Mouse (Mus musculus) forebrain, embryonic 13.5 days (tissue): ENCODE data around the gene Mapk1ip1l. TPM values are rescaled to one million over a fixed set of nuclear protein-coding genes. Genes with fewer than 3 reads are reported as not detected.

ENCODE experiments used
- ATAC-seq: fragments of 200-750 bp; cut with Nextera tagmentation; 2 replicates; pipeline ENCODE4 v1.8.0; 2017
- H3K27ac ChIP-seq: fragments of 300-500 bp; sonication (generic); 2 replicates; pipeline ENCODE4 v1.5.1; 2015; ENCODE audit warnings: inconsistent platforms, mild to moderate bottlenecking, moderate library complexity
- H3K27me3 ChIP-seq: fragments of 300-500 bp; sonication (generic); 2 replicates; pipeline ENCODE4 v1.6.1; 2015; ENCODE audit warnings: mild to moderate bottlenecking, inconsistent platforms
- H3K36me3 ChIP-seq: fragments of 300-500 bp; sonication (generic); 2 replicates; pipeline ENCODE4 v1.6.1; 2015; ENCODE audit warnings: mild to moderate bottlenecking, inconsistent platforms; ENCODE audit not compliant: poor library complexity, severe bottlenecking
- H3K4me1 ChIP-seq: fragments of 300-500 bp; sonication (generic); 2 replicates; pipeline ENCODE4 v1.6.1; 2015; ENCODE audit warnings: inconsistent platforms
- H3K4me2 ChIP-seq: fragments of 300-500 bp; sonication (generic); 2 replicates; pipeline ENCODE4 v1.6.1; 2015; ENCODE audit warnings: inconsistent platforms, mild to moderate bottlenecking, moderate library complexity
- H3K4me3 ChIP-seq: fragments of 300-500 bp; sonication (generic); 2 replicates; pipeline ENCODE4 v1.5.1; 2015; ENCODE audit warnings: mild to moderate bottlenecking, inconsistent platforms
- H3K9ac ChIP-seq: fragments of 300-500 bp; sonication (generic); 2 replicates; pipeline ENCODE4 v1.6.1; 2015; ENCODE audit warnings: mild to moderate bottlenecking, inconsistent platforms
- H3K9me3 ChIP-seq: fragments of 300-500 bp; sonication (generic); replicated peaks from 2 replicates; pipeline ENCODE4 v1.6.1; 2016; ENCODE audit warnings: inconsistent platforms
- WGBS: fragments of 180-500 bp; shearing (Covaris S2); methylation state at CpG from one replicate; pipeline ENCODE4 v1.1.7; 2015; 5-methylcytosine and 5-hydroxymethylcytosine counted together
- polyA plus RNA-seq: library from polyadenylated mRNA; unstranded; fragments of >200 nt; fragmentation: Nextera tagmentation; extraction: Ambion mirVana; gene quantifications from 2 replicates; pipeline ENCODE4 v1.2.1, GENCODE M21; 2015

Mapk1ip1l gene
- polyA plus RNA-seq, 1 experiment from 2014 or later = 66.5 TPM

DNA sequence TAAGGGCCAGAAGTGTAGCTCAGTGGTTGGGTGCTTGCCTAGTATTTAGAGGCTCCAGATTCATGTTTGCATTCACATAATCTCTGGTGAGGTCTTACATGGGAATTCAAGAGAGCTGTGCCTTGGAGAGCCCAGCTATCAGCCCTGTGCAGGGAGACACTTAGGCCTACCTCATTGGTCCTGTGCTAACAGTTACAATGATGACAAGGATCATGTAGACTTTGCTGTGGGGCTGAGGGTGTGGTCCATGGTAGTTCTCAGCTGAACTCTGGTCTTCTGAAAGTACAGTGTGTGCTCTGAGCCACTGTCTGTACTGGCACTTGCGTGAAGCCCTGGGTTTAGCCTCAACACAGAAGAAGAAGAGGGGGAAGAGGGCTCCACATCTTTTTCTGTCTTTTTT, 48.6 kb downstream of the Mapk1ip1l start:
- H3K27me3 ChIP-seq = no peaks in the 10 kb centered on the region
- no peaks in the 10 kb centered on the region for H3K36me3 ChIP-seq
- no peak overlapping the region for H3K27ac ChIP-seq
- no peak overlapping the region for H3K9ac ChIP-seq
- H3K4me2 ChIP-seq = no peak overlapping the region
- H3K9me3 ChIP-seq = no peaks in the 10 kb centered on the region
- ATAC-seq = no peak
- 85% methylated on average over 1 of the region's 1 CpGs for WGBS
- H3K4me3 ChIP-seq = no peak overlapping the region
- peaks cover 4% of the 10 kb centered on the region; the same call in 1 of the 2 replicates for H3K4me1 ChIP-seq

GRCm38 (mm10) chr14:47350974-47351373, 52.9 kb downstream of the Mapk1ip1l start:
- H3K36me3 ChIP-seq = no peaks in the 10 kb centered on the region
- no peak overlapping the region for H3K4me2 ChIP-seq
- no peaks in the 10 kb centered on the region for H3K9me3 ChIP-seq
- no peak overlapping the region for H3K27ac ChIP-seq
- no peak for ATAC-seq
- WGBS = 69% methylated on average over 2 of the region's 2 CpGs
- H3K27me3 ChIP-seq = no peaks in the 10 kb centered on the region
- H3K4me3 ChIP-seq = no peak overlapping the region
- no peak overlapping the region for H3K9ac ChIP-seq
- H3K4me1 ChIP-seq = no peaks in the 10 kb centered on the region

- no peak for ATAC-seq
- Histone ChIP-seq H3K27ac (no peak overlapping the region), H3K27me3 (no peaks in the 10 kb centered on the region), H3K4me1 (no peaks in the 10 kb centered on the region), H3K9ac (no peak overlapping the region), H3K4me2 (no peak overlapping the region), H3K36me3 (no peaks in the 10 kb centered on the region), H3K4me3 (no peak overlapping the region), H3K9me3 (no peaks in the 10 kb centered on the region)
- WGBS = 92% methylated on average over 10 of the region's 10 CpGs
Observed at GRCm38 (mm10) chr14:47352272-47352671, 54.2 kb downstream of the Mapk1ip1l start.

- Histone ChIP-seq H3K4me2 (no peak overlapping the region), H3K4me1 (no peaks in the 10 kb centered on the region), H3K9me3 (no peaks in the 10 kb centered on the region), H3K9ac (no peak overlapping the region), H3K4me3 (no peak overlapping the region), H3K36me3 (no peaks in the 10 kb centered on the region), H3K27ac (no peak overlapping the region), H3K27me3 (no peaks in the 10 kb centered on the region)
- 88% methylated on average over 4 of the region's 4 CpGs for WGBS
- no peak for ATAC-seq
Observed at GRCm38 (mm10) chr14:47353240-47353639, 55.2 kb downstream of the Mapk1ip1l start.

- 71% methylated on average over 8 of the region's 8 CpGs for WGBS
Observed at GRCm38 (mm10) chr14:47354111-47354577, 56.1 kb downstream of the Mapk1ip1l start.

DNA sequence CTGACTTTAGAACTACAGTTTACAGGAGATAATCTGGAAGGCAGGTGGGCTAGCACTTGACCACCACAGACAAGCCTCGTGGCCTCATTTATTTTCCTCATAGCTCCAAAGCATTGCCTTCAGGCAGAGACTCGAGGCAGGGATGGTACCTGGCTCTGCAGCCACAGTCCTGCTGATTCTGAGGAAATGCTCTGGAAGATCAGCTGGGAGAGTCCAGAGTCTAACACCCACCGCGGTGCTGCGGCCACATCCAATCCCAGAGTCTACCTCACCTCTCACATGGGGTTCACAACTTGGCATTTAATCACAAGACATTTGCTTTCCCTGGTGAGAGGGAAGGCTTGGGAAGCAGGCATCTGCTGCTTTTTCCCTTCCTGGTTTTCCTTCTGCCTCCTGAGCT, 56.9 kb downstream of the Mapk1ip1l start:
- WGBS = 79% methylated on average over 5 of the region's 5 CpGs
- Histone ChIP-seq H3K4me2 (no peak overlapping the region), H3K9me3 (no peaks in the 10 kb centered on the region), H3K4me3 (no peak overlapping the region), H3K27me3 (no peaks in the 10 kb centered on the region), H3K36me3 (no peaks in the 10 kb centered on the region), H3K27ac (no peak overlapping the region), H3K4me1 (no peaks in the 10 kb centered on the region), H3K9ac (no peak overlapping the region)
- ATAC-seq = no peak

More at GRCm38 (mm10) chr14:47354111-47354577, 56.1 kb downstream of the Mapk1ip1l start:
- H3K4me2 ChIP-seq = no peak overlapping the region
- no peaks in the 10 kb centered on the region for H3K9me3 ChIP-seq
- no peak for ATAC-seq
- H3K27ac ChIP-seq = no peak overlapping the region
- H3K36me3 ChIP-seq = no peaks in the 10 kb centered on the region
- no peaks in the 10 kb centered on the region for H3K4me1 ChIP-seq
- no peaks in the 10 kb centered on the region for H3K27me3 ChIP-seq
- H3K4me3 ChIP-seq = no peak overlapping the region
- no peak overlapping the region for H3K9ac ChIP-seq

DNA sequence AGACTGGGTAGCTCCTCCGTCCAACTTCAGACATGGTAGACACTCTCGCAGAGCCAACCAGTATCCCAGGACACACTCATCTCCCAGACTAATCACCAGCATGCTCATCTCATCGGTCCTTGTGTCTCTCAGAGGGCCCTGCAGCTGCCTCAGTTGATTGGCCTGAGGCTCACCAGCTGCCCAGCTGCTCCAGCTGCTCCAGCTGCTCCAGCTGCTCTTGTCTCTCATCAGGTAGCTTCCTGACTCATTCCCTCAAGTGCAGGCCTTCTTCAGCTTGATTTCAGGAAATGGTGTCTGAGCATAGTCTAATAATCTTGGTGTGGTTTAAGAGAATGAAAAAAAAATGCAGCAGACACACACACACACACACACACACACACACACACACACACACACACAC, 58.6 kb downstream of the Mapk1ip1l start:
- Histone ChIP-seq H3K4me1 (no peaks in the 10 kb centered on the region), H3K27me3 (no peaks in the 10 kb centered on the region), H3K4me3 (no peak overlapping the region), H3K36me3 (no peaks in the 10 kb centered on the region), H3K4me2 (no peak overlapping the region), H3K27ac (no peak overlapping the region), H3K9me3 (no peaks in the 10 kb centered on the region), H3K9ac (no peak overlapping the region)
- ATAC-seq = no peak
- WGBS = 87% methylated on average over 3 of the region's 3 CpGs

GRCm38 (mm10) chr14:47359610-47360009, 61.5 kb downstream of the Mapk1ip1l start:
- Histone ChIP-seq H3K4me1 (peaks cover under 1% of the 10 kb centered on the region; the same call in 1 of the 2 replicates), H3K4me3 (no peak overlapping the region), H3K27ac (no peak overlapping the region), H3K9me3 (no peaks in the 10 kb centered on the region), H3K27me3 (no peaks in the 10 kb centered on the region), H3K36me3 (no peaks in the 10 kb centered on the region), H3K4me2 (no peak overlapping the region), H3K9ac (no peak overlapping the region)
- ATAC-seq = no peak
- WGBS = 78% methylated on average over 3 of the region's 3 CpGs

- WGBS = 93% methylated on average over 2 of the region's 2 CpGs
- H3K9ac ChIP-seq = no peak overlapping the region
- no peaks in the 10 kb centered on the region for H3K36me3 ChIP-seq
- H3K4me1 ChIP-seq = peaks cover 13% of the 10 kb centered on the region
- no peaks in the 10 kb centered on the region for H3K9me3 ChIP-seq
- H3K4me3 ChIP-seq = no peak overlapping the region
- no peak for ATAC-seq
- no peak overlapping the region for H3K4me2 ChIP-seq
- H3K27ac ChIP-seq = no peak overlapping the region
- H3K27me3 ChIP-seq = no peaks in the 10 kb centered on the region
Observed at GRCm38 (mm10) chr14:47361418-47361817, 63.4 kb downstream of the Mapk1ip1l start.

- Histone ChIP-seq H3K27me3 (no peaks in the 10 kb centered on the region), H3K27ac (no peak overlapping the region), H3K4me3 (no peak overlapping the region), H3K9me3 (no peaks in the 10 kb centered on the region), H3K36me3 (no peaks in the 10 kb centered on the region), H3K4me2 (no peak overlapping the region), H3K4me1 (peaks cover 18% of the 10 kb centered on the region), H3K9ac (no peak overlapping the region)
- WGBS = 87% methylated on average over 9 of the region's 9 CpGs
- no peak for ATAC-seq
Observed at GRCm38 (mm10) chr14:47361899-47362298, 63.8 kb downstream of the Mapk1ip1l start.

DNA sequence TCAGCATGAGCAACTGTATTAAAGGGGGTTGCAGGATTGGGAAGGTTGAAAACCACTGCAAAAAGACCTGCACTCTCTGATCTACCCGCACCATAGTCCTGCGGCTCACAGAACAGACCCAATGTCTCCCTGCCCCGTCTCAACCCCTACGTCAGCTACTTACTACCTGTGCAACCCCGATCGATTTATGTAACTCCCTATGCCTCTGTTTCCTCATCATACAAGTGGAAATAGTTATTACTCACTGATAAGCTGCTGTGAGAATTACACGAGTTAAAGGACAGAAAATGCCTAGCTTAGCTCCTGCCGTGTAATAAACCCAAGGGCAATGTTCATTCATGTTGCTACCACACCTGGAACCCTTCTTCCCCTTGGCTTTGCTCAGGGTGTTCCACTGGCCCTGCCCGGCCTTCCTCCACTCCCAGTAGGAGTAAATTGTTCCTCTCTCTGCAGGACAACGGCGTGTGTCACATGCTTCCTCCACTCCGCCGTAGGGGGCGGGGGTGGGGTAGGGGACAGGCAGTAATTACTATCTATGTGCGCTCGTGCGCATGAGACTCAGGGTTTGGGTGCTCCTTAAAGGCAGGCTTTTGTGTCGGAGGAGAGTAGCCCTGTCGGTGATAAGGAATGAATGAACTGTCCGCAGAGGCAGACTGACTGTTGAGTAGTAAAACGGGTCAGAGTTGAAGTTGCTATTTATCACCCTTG, 66.8 kb downstream of the Mapk1ip1l start:
- peak overlapping the region; percentile 35; the same call in 1 of the 2 replicates for H3K4me2 ChIP-seq
- H3K27me3 ChIP-seq = no peaks in the 10 kb centered on the region
- H3K36me3 ChIP-seq = no peaks in the 10 kb centered on the region
- no peaks in the 10 kb centered on the region for H3K9me3 ChIP-seq
- no peak overlapping the region for H3K9ac ChIP-seq
- no peak for ATAC-seq
- H3K4me3 ChIP-seq = no peak overlapping the region
- 40% methylated on average over 21 of the region's 21 CpGs for WGBS
- H3K4me1 ChIP-seq = peaks cover 32% of the 10 kb centered on the region
- H3K27ac ChIP-seq = no peak overlapping the region

- H3K9ac ChIP-seq = no peak overlapping the region
- ATAC-seq = peak; percentile 91
- 44% methylated on average over 7 of the region's 7 CpGs for WGBS
Observed at GRCm38 (mm10) chr14:47366881-47367321, 68.8 kb downstream of the Mapk1ip1l start.

More at GRCm38 (mm10) chr14:47366881-47367321, 68.8 kb downstream of the Mapk1ip1l start:
- Histone ChIP-seq H3K4me2 (no peak overlapping the region), H3K27ac (peak overlapping the region; percentile 40; the same call in 1 of the 2 replicates), H3K36me3 (no peaks in the 10 kb centered on the region), H3K27me3 (no peaks in the 10 kb centered on the region), H3K4me1 (peaks cover 32% of the 10 kb centered on the region), H3K4me3 (no peak overlapping the region), H3K9me3 (no peaks in the 10 kb centered on the region)
